Mouse (Mus musculus): ENCODE results near the gene Otogl. TPM values are rescaled to one million over a fixed set of nuclear protein-coding genes. Genes with fewer than 3 reads are reported as not detected.

The Otogl gene
- total RNA-seq, 2 experiments from 2014 or later: 0.09 to 0.16 TPM

DNA sequence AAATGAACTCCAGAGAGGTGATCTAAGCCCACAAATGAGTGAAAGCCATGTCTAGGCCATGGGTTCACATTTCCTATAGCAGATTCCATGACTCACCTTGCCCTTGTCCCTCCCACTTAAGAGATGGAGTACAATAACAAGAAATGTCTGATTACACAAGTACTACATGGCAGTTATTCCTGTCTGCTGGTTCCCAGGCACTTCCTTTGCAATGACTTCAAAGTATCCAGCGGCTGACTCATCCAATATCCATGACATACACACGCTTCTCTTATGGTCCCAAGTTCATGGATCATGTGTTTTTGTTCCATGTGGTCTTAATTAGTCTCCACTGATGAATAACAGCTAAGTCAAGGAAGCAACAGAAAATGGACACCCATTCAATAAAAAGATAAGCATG, 1.1 kb upstream of the Otogl start:
- DNase-seq (ENCODE audit: low spot score in 2 of 2): no peak

DNA sequence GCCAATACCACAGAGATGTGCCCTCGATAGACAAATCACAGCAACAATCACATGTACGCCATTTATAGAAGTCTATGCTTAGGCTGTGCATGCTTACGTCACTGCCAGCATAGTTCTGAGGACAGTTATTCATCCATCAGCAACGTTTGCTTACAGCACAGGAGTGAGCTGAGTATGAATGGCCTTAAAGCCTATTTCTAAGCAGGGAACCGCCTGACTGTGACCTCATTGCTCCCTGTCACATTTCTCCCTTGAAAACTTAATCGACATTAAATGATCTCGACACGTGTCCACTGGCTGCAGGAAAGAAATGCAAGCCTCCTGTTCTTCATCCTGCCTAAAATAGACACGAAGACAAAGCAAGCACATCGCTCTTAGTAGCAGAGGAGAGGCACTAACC, 5.5 kb downstream of the Otogl start:
- no peak for DNase-seq (ENCODE audit: low spot score in 2 of 2)

DNA sequence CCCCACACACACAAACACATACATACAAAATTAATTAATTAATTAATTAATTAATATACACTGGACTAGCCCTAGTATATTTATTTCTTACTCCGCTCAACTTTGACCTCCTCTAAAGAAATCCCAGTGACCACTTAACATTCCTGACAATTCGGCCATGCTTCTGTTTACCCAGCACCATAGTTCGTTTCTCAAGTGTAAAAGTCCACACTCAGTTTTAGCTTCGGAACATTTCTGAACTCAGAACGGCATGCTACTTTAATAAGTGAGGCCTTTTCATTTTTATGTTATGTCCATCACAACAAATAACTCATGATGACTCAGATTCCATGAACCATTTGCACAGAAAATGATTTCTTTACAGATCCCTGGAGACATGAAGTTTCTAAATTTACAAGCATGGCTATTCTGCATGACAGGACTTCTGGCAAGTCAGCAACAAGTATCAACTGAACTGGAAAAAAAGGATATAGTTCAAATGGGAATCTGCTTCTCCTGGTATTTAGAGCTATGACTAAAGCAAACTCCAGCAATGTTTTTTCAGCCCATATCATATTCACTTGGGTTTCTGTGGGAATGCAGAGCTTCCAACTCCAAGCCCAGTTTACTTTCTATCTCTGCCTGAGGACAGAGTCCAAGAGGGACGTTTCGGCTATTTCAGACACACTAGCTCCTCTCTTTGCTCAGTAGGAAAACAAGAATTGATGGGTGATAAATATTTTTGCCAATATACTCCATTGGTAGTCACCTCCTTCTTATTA, 6.5 kb downstream of the Otogl start:
- no peak for DNase-seq (ENCODE audit: low spot score in 2 of 2)

DNA sequence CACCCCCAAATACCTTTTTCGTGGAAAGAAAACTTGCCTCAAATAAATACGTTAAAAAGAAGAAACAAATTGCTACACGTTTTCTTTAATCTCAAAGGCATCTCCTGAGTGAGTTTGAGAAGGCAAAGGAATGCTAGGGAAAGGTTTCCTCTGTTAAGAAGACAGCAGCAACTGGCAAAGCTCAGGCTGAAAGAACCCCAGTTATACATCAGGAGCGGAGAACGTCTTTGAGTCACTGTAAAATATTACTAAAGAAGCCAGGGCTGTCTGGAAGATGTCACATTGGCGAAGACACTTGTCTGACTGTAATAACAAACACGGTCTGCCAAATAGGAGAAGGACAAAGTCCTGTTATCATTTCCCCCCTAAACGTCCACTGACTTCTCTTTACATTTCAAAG, 10.0 kb downstream of the Otogl start:
- no peak for DNase-seq (ENCODE audit: low spot score in 2 of 2)

DNA sequence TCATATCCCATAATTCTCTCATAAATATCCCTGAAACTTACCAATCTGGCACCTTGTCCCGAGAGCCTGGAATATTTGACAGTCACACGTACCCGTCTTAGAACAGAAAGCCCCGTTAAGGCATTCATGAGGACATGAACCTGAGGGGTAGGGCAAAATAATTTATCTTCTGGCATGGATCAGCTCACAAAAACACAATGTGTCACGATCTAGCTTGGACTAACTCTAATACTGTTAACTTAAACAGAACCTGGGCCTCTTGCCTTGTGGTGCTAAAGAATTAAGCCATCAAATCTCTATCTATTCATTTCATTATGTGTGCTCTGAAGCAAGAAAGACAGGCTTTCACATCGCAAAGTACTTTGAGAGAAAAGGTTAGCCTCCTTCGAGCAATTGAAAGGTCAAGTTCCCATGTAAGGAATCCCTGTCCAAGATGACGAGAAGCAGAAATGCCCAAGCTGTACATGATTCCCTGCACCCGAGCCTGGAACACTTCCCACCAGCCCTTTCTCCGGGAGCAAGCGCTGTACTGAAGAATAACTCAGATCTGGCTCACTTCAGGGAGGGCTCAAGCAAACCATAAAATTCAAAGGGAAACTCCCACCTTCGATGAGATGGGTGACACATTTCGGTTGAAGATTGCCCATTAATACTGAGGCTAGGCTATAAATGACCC, 10.6 kb downstream of the Otogl start:
- DNase-seq (ENCODE audit: low spot score in 2 of 2): no peak

DNA sequence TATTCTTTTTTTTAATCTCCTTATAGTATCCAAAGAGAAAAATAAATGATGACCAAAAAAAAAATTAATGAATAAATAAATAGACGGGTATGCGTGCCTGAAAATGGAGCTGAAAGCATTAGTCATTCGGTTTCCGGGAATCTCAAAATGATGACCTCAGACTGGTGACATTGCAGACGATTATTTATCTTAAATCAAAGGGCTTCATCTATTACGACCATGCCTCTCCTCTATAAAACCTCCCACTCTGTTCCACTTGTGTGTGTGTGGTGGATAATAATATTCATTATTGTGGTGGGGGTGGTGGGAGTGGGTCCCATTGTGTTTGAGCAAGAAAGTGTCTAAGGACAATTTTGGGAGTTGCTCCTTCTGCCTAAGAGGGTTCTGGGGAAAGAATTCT, 12.0 kb downstream of the Otogl start:
- no peak for DNase-seq (ENCODE audit: low spot score in 2 of 2)

DNA sequence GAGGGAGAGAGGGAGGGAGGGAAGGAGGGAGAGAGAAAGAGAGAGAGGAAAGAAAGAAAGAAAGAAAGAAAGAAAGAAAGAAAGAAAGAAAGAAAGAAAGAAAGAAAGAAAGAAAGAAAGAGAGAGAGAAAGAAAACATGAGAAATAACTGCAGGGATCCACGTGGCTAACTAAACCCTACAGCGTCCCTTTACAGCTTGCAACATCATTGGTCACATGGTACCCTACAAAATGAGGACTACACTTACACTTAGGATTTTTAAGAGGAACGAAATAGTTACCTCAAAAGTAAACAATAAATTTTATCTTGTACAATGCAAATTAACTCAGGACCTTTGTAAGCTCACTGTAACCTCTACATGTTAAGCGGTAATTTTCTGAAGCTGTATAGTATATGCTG, 15.8 kb downstream of the Otogl start:
- DNase-seq (ENCODE audit: low spot score in 2 of 2): no peak

DNA sequence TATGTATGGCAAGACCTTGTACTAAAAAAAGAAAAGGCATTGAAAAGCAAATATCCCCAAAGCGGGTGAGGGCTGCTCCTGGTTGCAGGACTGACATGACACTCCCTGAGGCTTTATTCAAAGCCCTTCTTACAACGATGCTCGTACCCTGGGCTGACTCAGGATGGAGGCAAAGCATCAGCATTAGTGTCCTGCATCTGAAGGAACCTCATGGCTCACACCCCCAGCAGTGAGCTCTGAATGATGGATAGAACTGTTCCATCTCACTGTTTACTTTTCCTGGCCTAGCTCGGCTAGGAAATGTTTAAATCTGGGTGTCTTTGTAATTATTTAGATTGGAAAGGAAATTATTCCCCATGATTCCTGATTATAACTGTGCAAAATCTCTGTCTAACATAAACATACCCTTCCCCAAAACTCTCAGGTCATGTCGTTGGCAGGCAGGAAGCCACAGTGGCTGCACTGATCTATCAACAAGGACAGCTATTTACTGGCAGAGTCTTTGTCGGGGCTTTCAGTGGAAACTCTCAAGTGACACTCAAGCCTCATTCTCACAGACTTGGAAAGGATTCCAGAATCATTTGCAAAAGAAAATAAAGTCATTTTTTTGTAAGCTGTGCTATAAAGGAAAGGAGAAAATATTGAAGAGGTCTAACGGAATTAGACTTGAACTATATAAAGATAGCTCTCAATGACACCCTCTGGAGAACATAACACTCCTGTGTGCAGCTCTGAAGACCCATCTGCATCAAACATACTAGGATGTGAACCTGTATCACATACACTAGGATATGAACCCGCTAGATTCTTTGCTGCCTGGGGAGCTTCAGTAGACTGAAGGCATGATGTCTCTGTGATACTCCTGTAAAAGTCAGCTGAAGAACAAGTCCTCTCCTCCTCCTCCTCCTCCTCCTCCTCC, 17.0 kb downstream of the Otogl start:
- no peak for DNase-seq (ENCODE audit: low spot score in 2 of 2)

DNA sequence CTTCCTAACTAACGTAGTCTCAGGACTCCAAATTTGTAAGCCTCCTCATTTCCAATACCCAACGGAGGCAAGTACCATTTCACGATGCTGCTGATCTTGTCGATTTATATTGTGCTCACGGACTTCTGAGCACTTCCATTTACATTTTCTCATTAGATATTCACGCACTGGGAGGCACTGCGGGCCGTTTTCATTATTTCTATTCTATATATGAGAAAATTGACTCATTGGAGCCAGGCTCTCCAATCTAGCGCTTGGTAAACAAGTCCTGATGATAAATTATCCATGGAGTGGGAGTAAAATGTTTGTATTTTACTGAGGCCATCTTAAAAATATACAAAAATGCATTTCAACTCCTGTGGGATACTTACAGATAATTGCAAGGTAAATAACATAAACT, 21.5 kb downstream of the Otogl start:
- no peak for DNase-seq (ENCODE audit: low spot score in 2 of 2)

DNA sequence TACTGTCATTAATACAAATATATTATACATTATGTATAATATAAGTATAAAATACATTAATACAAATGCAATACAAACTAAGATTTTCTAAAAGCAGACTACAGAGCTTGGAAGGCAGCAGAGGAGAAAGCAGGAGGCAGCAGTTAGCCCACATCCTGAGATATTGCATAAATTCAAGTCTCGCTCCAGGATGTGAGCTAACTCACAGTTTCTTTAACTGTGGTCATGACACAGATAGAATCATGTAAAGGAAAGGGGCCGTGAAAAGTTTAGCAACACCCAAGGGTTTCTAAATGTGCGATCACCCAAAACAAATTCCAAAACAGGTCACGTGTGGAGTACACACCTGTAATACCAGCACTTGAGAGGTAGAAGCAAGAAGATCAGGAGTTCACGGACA, 39.4 kb downstream of the Otogl start:
- no peak for DNase-seq (ENCODE audit: low spot score in 2 of 2)

DNA sequence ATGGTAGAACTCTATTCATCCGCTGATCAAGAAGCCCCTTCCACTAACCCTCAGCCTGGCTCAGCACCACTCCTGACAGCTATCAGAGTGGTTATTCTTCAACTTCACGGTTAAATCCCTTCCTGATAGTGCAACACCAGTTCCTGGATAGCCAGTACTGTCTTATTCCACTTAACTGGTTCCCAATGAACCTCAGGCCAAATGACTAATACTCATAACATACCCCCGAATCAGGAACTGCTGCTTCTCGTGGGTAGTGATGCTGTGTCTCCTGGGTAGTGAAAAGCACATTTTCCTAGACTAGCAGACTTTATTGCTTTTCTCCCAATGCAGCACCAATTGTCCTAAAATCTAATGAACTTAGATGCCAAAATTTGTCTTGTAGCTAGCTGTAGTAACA, 39.8 kb downstream of the Otogl start:
- DNase-seq (ENCODE audit: low spot score in 2 of 2): no peak

DNA sequence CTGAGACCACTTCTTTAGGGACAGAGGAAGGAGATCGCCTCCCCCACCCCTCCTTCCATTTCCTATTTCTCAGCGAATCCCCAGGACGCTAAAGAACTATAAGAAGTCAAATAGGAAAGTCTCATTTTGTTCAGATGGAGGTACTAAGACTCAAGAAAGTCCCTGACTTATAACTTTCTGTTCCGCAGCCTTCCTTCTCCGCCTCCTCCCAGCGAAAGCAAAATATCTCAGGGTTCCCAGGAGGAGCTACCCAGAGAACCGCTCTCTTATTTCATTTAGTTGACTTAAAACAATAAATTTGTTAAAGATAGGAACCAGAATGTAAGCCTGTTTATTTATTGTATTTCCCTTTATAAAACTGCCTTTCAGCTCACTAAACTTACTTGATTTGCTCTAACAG, 41.4 kb downstream of the Otogl start:
- DNase-seq (ENCODE audit: low spot score in 2 of 2): no peak

DNA sequence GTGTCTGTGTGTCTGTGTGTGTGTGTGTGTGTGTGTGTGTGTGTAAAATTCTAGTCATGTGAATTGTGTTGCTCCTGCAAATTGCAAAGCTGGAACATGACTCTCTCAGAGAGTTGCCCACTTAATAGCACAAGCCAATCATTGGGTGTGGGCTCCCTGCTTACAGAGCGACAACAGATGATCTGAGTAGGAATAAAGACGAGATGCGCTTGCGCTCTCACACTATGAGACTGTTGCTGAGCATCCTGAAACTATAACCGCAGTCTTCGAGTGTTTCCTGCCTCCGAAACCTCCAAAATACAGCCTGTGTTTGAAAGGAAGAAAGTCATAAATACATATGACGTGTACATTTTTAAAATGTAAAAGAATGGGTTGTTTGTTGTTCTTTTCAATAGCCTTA, 43.0 kb downstream of the Otogl start:
- DNase-seq (ENCODE audit: low spot score in 2 of 2): no peak

DNA sequence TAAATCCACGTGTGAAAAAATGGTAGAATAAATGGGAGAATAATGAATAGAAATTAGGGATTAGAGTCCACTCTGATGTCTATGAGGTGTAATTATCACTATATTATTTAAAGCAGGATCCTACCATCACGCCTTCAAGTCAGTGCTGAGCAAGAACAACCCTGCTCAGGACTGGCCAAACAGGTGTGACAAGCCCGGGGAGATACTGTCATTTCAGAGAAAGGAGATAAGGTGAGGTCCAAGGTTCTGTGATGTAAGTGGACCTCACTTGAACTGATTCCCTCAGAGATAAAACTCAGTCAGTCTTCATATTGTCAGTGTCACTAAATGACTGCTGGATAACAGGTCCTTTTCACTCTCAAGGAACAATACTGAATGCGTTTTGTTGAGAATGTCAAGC, 44.5 kb downstream of the Otogl start:
- no peak for DNase-seq (ENCODE audit: low spot score in 2 of 2)

DNA sequence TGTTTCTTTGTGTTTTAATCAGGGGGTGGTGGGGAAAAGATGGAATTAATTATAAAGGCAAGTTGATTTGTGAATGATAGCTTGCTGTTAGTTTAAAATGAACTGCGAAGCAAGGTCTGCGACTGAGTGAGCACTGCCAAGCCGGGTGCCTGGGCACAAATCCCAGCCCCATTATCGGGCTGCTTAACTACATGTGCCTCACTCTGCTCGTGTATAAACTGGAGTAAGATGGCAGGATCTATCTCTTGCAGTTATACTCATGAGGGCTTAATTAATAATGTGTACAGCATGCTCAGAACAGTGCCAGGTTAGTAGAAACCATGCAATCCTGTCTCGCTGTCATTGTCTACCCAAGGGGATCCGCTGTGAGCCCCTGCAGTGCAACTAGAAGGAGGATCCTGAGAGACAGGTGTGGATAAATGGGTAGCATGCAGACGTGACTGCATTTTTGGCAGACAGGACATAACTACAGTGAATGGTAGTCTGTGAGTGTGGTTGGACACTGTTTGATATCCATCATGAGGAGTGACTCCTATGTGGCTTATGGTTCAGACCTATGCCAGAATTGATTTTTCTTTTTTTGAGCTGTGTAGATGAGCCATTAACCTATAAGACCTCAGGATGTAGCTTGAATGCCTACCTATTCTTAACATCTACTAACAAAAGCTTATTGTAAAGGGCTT, 51.6 kb downstream of the Otogl start:
- DNase-seq (ENCODE audit: low spot score in 2 of 2): no peak

DNA sequence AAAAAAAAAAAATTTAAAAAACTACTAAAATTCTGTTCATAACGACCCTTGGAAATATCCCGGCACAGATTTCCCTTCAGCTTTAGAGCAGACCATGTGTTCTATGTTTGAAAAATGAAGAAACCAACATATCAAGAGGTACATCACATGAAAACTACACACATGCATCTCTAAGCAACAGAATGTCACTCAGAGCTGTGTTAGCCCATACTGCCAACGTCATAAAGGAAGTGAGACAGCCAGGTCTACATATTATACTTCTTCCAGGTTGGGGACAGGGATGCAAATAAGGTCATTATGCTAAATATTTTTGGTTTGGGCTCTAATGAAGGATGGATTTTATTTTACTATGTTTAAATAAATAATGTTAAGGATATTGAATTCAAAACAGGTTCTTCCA, 52.7 kb downstream of the Otogl start:
- DNase-seq (ENCODE audit: low spot score in 2 of 2): no peak

DNA sequence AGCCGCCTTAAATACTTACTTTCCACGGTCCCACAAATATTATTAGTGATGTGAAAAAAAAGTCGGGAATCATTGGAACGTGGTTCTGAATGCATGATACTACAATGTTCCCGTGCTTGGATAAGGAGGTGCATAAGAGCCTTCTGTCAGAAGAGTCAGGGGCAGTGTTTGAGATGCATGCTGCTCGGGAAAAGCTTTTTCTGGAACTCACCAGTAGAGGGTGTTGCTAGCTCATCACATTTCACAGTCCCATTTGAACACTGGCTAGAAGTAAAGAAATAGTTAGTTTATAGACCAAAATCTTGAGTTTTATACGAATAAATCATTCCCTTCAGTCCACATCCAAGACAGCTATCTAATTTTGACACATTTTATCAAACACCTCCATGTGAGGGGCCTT, 53.2 kb downstream of the Otogl start:
- DNase-seq (ENCODE audit: low spot score in 2 of 2): peak; percentile 11 to 46

DNA sequence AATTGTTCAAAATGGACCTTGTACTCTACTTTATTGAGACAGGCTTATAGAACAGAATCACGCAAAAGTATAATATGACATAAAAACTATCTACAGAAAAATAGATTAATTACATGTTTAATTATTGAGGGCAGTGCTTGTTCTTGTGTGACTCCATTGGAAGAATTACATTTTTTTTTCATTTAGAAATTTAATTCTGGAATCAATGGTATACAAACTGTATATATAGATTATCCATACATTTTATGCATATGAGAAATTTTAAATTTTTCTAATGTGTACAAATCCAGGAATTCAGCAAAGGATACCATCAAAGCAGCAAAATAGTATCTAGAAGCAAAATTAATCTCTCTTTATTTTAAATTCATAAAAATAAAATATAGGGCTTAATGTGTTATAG, 67.0 kb downstream of the Otogl start:
- DNase-seq (ENCODE audit: low spot score in 2 of 2): no peak

DNA sequence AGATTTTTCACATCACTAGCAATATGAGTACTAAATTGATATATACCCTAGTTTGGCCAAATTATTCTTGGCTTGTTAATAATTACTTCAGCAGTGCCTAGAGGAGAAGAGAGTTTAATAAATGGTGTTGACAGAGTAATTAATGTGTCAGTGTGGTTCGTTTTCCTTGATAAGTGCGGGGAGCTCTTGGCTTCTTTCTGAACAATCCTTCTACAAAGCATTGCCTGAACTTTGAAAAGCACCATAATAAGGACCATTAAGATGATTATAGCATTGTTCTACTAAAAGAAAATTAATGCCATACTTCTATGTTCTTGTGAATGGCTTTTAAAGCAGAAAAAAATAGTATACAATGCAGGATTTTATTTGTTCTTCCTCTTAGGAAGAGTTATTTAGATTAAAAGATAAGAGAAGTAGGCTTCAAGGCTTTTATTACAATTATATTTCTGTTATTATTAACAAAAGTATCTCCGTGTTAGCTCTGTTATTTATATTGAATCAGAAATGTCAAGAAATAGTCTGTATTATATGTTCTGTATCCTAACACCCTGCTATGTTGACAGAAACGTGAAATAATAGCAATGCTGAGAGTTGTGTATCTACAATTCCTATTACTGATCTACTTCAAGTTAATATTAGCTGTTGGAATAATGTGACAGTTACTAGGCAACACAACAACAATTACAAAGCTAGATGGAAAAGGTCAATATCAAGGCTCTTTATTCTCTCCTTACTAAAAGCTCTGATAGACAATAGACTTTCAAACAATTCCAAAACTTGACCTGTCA, 77.3 kb downstream of the Otogl start:
- DNase-seq (ENCODE audit: low spot score in 2 of 2): no peak

DNA sequence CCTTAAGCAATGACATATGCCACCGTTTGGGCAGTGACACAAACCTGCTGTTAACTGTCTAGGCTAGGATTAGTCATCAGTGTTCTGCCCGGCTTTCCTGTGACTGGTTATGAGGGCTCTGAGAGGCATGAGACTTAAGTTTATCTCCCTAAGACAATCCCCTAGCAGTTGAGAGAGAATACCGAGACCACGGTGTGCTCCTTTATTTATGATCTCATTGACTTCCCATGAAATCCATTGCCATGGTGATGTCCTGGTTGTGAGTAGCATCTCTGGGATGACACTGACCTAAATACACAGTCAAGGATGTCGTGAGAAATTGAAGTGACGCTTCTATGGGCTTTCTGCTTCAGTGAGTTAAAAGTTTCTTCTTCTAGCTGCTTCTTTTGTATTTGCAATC, 82.8 kb downstream of the Otogl start:
- no peak for DNase-seq (ENCODE audit: low spot score in 2 of 2)
